Mouse (Mus musculus) liver, adult 2 months (tissue): ENCODE measurements at regions not wholly inside any gene's neighbourhood (a gene's known extent, or its start where the extent isn't known, plus 50 kb on each side); places are given as distances from the start of the nearest gene placed in this dataset.

Experiments used
- CTCF ChIP-seq: fragments of 200-500 bp; IDR thresholded peaks from 2 replicates; pipeline ENCODE4 v1.5.1; 2011; ENCODE audit warnings: low read depth, low read length, control low read depth
- POLR2A ChIP-seq: fragments of 200-500 bp; IDR thresholded peaks from 2 replicates; pipeline ENCODE4 v1.6.1; 2011; ENCODE audit warnings: low read length, control low read depth; ENCODE audit not compliant: insufficient read depth; ENCODE audit errors: extremely low read depth

- TF ChIP-seq POLR2A: no peak
- TF ChIP-seq CTCF: no peak
Observed at GRCm38 (mm10) chr13:101606184-101606730, 161.8 kb downstream of the Pik3r1 start.
